Mouse (Mus musculus) testis, adult 2 months (tissue): Measurements from ENCODE around the gene Lmntd1. TPM values are rescaled to one million over a fixed set of nuclear protein-coding genes. Genes with fewer than 3 reads are reported as not detected.

Experiments used
- H3K27ac ChIP-seq: fragments of 200-500 bp; 2 replicates; pipeline ENCODE4 v1.5.1; 2012; ENCODE audit warnings: low read depth, low read length; ENCODE audit not compliant: control insufficient read depth, insufficient read depth
- H3K27me3 ChIP-seq: fragments of 200-500 bp; 2 replicates; pipeline ENCODE4 v1.6.1; 2012; ENCODE audit warnings: mild to moderate bottlenecking, low read length, moderate library complexity; ENCODE audit not compliant: control insufficient read depth, insufficient read depth
- H3K36me3 ChIP-seq: fragments of 200-500 bp; 2 replicates; pipeline ENCODE4 v1.6.1; 2012; ENCODE audit warnings: mild to moderate bottlenecking, low read length; ENCODE audit not compliant: control insufficient read depth, insufficient read depth
- H3K4me1 ChIP-seq: fragments of 200-500 bp; 2 replicates; pipeline ENCODE4 v1.6.1; 2012; ENCODE audit warnings: low read length; ENCODE audit not compliant: control insufficient read depth, insufficient read depth
- H3K4me3 ChIP-seq: fragments of 200-500 bp; 2 replicates; pipeline ENCODE4 v1.5.1; 2012; ENCODE audit warnings: low read depth, mild to moderate bottlenecking, low read length, moderate library complexity, mixed read lengths; ENCODE audit not compliant: control insufficient read depth
- CTCF ChIP-seq: fragments of 200-500 bp; IDR thresholded peaks from 2 replicates; pipeline ENCODE4 v1.5.1; 2012; ENCODE audit warnings: low read depth, mild to moderate bottlenecking, inconsistent platforms, low read length, moderate library complexity; ENCODE audit not compliant: control insufficient read depth, insufficient read depth, insufficient replicate concordance
- POLR2A ChIP-seq: fragments of 200-500 bp; IDR thresholded peaks from 2 replicates; pipeline ENCODE4 v1.6.1; 2012; ENCODE audit warnings: low read depth, mild to moderate bottlenecking, inconsistent platforms, low read length, moderate library complexity; ENCODE audit not compliant: control insufficient read depth
- polyA plus RNA-seq: library from polyadenylated mRNA; depleted of rRNA; stranded (reverse); fragments of >200 nt; gene quantifications from 2 replicates; pipeline ENCODE4 v1.2.3, GENCODE M21; 2012; rRNA removed

Lmntd1 gene
- polyA plus RNA-seq, 1 experiment: 37.9 TPM

DNA sequence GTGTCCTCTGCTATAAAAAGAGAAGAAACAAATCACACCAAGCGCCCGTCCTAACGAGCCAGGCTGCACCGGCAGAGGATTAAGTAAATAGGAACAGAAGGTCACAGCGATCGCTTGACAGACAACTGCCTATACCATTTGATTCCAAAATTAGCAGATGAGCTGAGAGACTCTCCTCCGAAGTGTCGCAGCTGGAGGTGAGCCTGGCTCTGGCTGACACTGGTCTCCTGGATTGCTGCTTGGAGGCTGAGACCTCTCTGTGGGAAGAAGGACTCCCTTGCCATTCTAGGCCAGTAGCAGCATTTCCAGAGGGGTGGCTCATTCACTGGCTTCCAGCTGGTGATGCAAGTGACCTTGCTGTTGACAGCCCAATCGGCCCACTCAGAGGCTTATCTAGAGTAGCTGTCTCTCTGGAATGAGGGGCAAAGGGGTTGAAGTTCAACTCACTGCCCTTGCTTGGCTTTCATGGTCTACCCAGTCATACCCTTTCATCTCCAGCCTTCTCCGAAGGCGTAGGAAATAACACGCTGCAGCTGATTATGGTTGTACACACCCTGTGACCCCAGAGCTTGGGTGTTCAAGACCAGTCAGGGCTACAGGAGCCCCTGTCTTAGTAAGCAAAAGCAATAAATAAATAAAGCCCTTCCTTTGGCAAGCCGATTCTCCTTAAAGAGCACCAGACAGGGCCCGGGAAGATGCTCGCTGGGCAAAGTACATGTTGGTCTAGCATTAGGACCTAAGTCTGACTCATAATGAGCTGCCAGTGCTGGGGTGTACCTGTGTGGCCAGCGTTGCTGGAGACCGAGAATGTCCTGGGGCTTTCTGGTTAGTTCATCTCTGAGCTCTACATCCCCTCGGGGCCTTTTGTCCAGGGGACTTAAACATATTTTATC is 278.0 kb downstream of the Lmntd1 start:
- Histone ChIP-seq H3K4me3 (no peak overlapping the region), H3K4me1 (peaks cover 15% of the 10 kb centered on the region), H3K27ac (no peak overlapping the region), H3K36me3 (no peaks in the 10 kb centered on the region), H3K27me3 (no peaks in the 10 kb centered on the region)
- TF ChIP-seq CTCF (no peak), POLR2A (no peak)

GRCm38 (mm10) chr6:145334211-145334610 is 279.9 kb downstream of the Lmntd1 start:
- Histone ChIP-seq H3K27me3 (no peaks in the 10 kb centered on the region), H3K4me3 (no peak overlapping the region), H3K27ac (no peak overlapping the region), H3K36me3 (no peaks in the 10 kb centered on the region), H3K4me1 (peaks cover 2% of the 10 kb centered on the region)
- TF ChIP-seq CTCF (no peak), POLR2A (no peak)

- no peaks in the 10 kb centered on the region for H3K36me3 ChIP-seq
- H3K27ac ChIP-seq: no peak overlapping the region
- TF ChIP-seq CTCF (no peak), POLR2A (no peak)
- H3K4me1 ChIP-seq: peaks cover 8% of the 10 kb centered on the region
- H3K4me3 ChIP-seq: no peak overlapping the region
- H3K27me3 ChIP-seq: no peaks in the 10 kb centered on the region
These were observed 287.8 kb downstream of the Lmntd1 start for GRCm38 (mm10) chr6:145326141-145326806.

GRCm38 (mm10) chr6:145325095-145325494 is 289.0 kb downstream of the Lmntd1 start:
- Histone ChIP-seq H3K36me3 (no peaks in the 10 kb centered on the region), H3K4me3 (no peak overlapping the region), H3K27me3 (no peaks in the 10 kb centered on the region), H3K4me1 (peaks cover 8% of the 10 kb centered on the region), H3K27ac (no peak overlapping the region)
- TF ChIP-seq POLR2A (no peak), CTCF (no peak)

GRCm38 (mm10) chr6:145324470-145324869 is 289.6 kb downstream of the Lmntd1 start:
- no peaks in the 10 kb centered on the region for H3K36me3 ChIP-seq
- no peaks in the 10 kb centered on the region for H3K27me3 ChIP-seq
- no peak for TF ChIP-seq POLR2A
- TF ChIP-seq CTCF: no peak
- H3K27ac ChIP-seq: no peak overlapping the region
- peaks cover 8% of the 10 kb centered on the region for H3K4me1 ChIP-seq
- no peak overlapping the region for H3K4me3 ChIP-seq

- Histone ChIP-seq H3K27me3 (no peaks in the 10 kb centered on the region), H3K27ac (no peak overlapping the region), H3K36me3 (no peaks in the 10 kb centered on the region), H3K4me3 (no peak overlapping the region), H3K4me1 (peaks cover 8% of the 10 kb centered on the region)
- TF ChIP-seq POLR2A (no peak), CTCF (no peak)
These were observed 291.9 kb downstream of the Lmntd1 start for GRCm38 (mm10) chr6:145322246-145322645.

- Histone ChIP-seq H3K27ac (no peak overlapping the region), H3K4me3 (no peak overlapping the region), H3K36me3 (no peaks in the 10 kb centered on the region), H3K27me3 (no peaks in the 10 kb centered on the region), H3K4me1 (peaks cover 6% of the 10 kb centered on the region)
- TF ChIP-seq POLR2A (no peak), CTCF (no peak)
These were observed 294.0 kb downstream of the Lmntd1 start for GRCm38 (mm10) chr6:145320156-145320555.

Other genes starting within 250 kb of the Lmntd1 start
- 1,453 and 1,540 TPM in 2 replicates for gene Tuba3b, start 1.4 kb upstream of the Lmntd1 start, polyA plus RNA-seq
- 3.1 and 3.9 TPM in 2 replicates for gene Rassf8, start 132.4 kb upstream of the Lmntd1 start, polyA plus RNA-seq